Mouse (Mus musculus) intestine, embryonic 15.5 days (tissue): ENCODE data around the gene Zscan29. TPM values are rescaled to one million over a fixed set of nuclear protein-coding genes. Genes with fewer than 3 reads are reported as not detected.
"Not testable (repeated sequence)": the region's sequence is repeated elsewhere in the genome, so short reads cannot be mapped to it uniquely, and the experiment has no call there.

ENCODE experiments used
- ATAC-seq: fragments of 200-750 bp; cut with Nextera tagmentation; 2 replicates; pipeline ENCODE4 v1.8.0; 2017; ENCODE audit warnings: moderate TSS enrichment, moderate library complexity
- H3K27ac ChIP-seq: fragments of 300-500 bp; sonication (generic); 2 replicates; pipeline ENCODE4 v1.5.1; 2015; ENCODE audit warnings: mild to moderate bottlenecking, inconsistent platforms
- H3K27me3 ChIP-seq: fragments of 300-500 bp; sonication (generic); replicated peaks from 2 replicates; pipeline ENCODE4 v1.6.1; 2015; ENCODE audit warnings: inconsistent platforms
- H3K36me3 ChIP-seq: fragments of 300-500 bp; sonication (generic); 2 replicates; pipeline ENCODE4 v1.6.1; 2015; ENCODE audit warnings: inconsistent platforms
- H3K4me1 ChIP-seq: fragments of 300-500 bp; sonication (generic); replicated peaks from 2 replicates; pipeline ENCODE4 v1.6.1; 2015; ENCODE audit warnings: inconsistent platforms
- H3K4me2 ChIP-seq: fragments of 300-500 bp; sonication (generic); replicated peaks from 2 replicates; pipeline ENCODE4 v1.6.1; 2015; ENCODE audit warnings: mild to moderate bottlenecking, inconsistent platforms
- H3K4me3 ChIP-seq: fragments of 300-500 bp; sonication (generic); replicated peaks from 2 replicates; pipeline ENCODE4 v1.5.1; 2015; ENCODE audit warnings: inconsistent platforms
- H3K9ac ChIP-seq: fragments of 300-500 bp; sonication (generic); 2 replicates; pipeline ENCODE4 v1.6.1; 2015; ENCODE audit warnings: inconsistent platforms
- H3K9me3 ChIP-seq: fragments of 300-500 bp; sonication (generic); 2 replicates; pipeline ENCODE4 v1.6.1; 2016; ENCODE audit warnings: inconsistent platforms
- WGBS: fragments of 180-500 bp; shearing (Covaris S2); methylation state at CpG from one replicate; pipeline ENCODE4 v1.1.7; 2015; 5-methylcytosine and 5-hydroxymethylcytosine counted together
- polyA plus RNA-seq: library from polyadenylated mRNA; unstranded; fragments of >200 nt; fragmentation: Nextera tagmentation; extraction: Ambion mirVana; gene quantifications from 2 replicates; pipeline ENCODE4 v1.2.1, GENCODE M21; 2015

The Zscan29 gene
- polyA plus RNA-seq, 1 experiment from 2014 or later: 8.6 TPM

GRCm38 (mm10) chr2:121127536-121127935 lies 43.4 kb downstream of the Zscan29 start:
- Histone ChIP-seq H3K9me3 (no peaks in the 10 kb centered on the region), H3K27ac (no peak overlapping the region), H3K9ac (no peak overlapping the region), H3K4me1 (no peaks in the 10 kb centered on the region), H3K4me3 (no peak overlapping the region), H3K4me2 (no peak overlapping the region), H3K36me3 (no peaks in the 10 kb centered on the region), H3K27me3 (no peaks in the 10 kb centered on the region)
- 60% methylated on average over 1 of the region's 1 CpGs for WGBS
- no peak for ATAC-seq

- not testable (repeated sequence) for H3K4me2 ChIP-seq, H3K36me3 ChIP-seq, H3K27me3 ChIP-seq, H3K9me3 ChIP-seq, ATAC-seq, H3K4me3 ChIP-seq, H3K9ac ChIP-seq, H3K4me1 ChIP-seq, H3K27ac ChIP-seq
- WGBS: 91% methylated on average over 5 of the region's 5 CpGs
These were observed 44.6 kb downstream of the Zscan29 start for GRCm38 (mm10) chr2:121126302-121126701.

GRCm38 (mm10) chr2:121119260-121119659 lies 51.7 kb downstream of the Zscan29 start:
- H3K27ac ChIP-seq: no peak overlapping the region
- H3K4me1 ChIP-seq: no peaks in the 10 kb centered on the region
- no peak overlapping the region for H3K9ac ChIP-seq
- no peak overlapping the region for H3K4me2 ChIP-seq
- H3K27me3 ChIP-seq: no peaks in the 10 kb centered on the region
- no peaks in the 10 kb centered on the region for H3K9me3 ChIP-seq
- H3K36me3 ChIP-seq: no peaks in the 10 kb centered on the region
- no peak for ATAC-seq
- H3K4me3 ChIP-seq: no peak overlapping the region
- WGBS: 82% methylated on average over 3 of the region's 3 CpGs

- no peaks in the 10 kb centered on the region for H3K9me3 ChIP-seq
- no peak overlapping the region for H3K4me2 ChIP-seq
- 88% methylated on average over 2 of the region's 2 CpGs for WGBS
- no peak overlapping the region for H3K9ac ChIP-seq
- no peaks in the 10 kb centered on the region for H3K36me3 ChIP-seq
- H3K4me3 ChIP-seq: no peak overlapping the region
- no peaks in the 10 kb centered on the region for H3K27me3 ChIP-seq
- no peak overlapping the region for H3K27ac ChIP-seq
- ATAC-seq: no peak
- no peaks in the 10 kb centered on the region for H3K4me1 ChIP-seq
These were observed 55.5 kb downstream of the Zscan29 start for GRCm38 (mm10) chr2:121115418-121115817.

GRCm38 (mm10) chr2:121109695-121110094 lies 61.2 kb downstream of the Zscan29 start, which contains the start of gene Tgm7:
Gene Tgm7, minus strand, starts transcription at chr2:121109795.
- no peak within 1 kb of the TSS for H3K4me3 ChIP-seq
- no peak within 1 kb of the TSS for H3K27ac ChIP-seq
- no peak within 1 kb of the TSS for H3K9ac ChIP-seq
- 82% methylated on average over 4 of the region's 4 CpGs for WGBS
- no peaks in the 10 kb centered on the region for H3K36me3 ChIP-seq
- no peaks in the 10 kb centered on the region for H3K9me3 ChIP-seq
- no peak within 1 kb of the TSS for H3K4me2 ChIP-seq
- H3K4me1 ChIP-seq: no peaks in the 10 kb centered on the region
- no peaks in the 10 kb centered on the region for H3K27me3 ChIP-seq
- ATAC-seq: no peak

Other genes with a start within 250 kb of the Zscan29 start
- gene Ubr1, start 200.4 kb downstream of the Zscan29 start, polyA plus RNA-seq: 16.8 and 18.3 TPM in 2 replicates
- gene Tmem62, start 194.1 kb downstream of the Zscan29 start, polyA plus RNA-seq: 5.1 and 5.5 TPM in 2 replicates
- gene Ccndbp1, start 162.7 kb downstream of the Zscan29 start, polyA plus RNA-seq: 32.6 and 32.8 TPM in 2 replicates
- 2.5 and 2.6 TPM in 2 replicates for gene Epb42, start 134.1 kb downstream of the Zscan29 start, polyA plus RNA-seq
- 0.08 TPM in 1 of 2 replicates, not detected in the other for gene Tgm5, start 85.3 kb downstream of the Zscan29 start, polyA plus RNA-seq
- 0.20 and 0.23 TPM in 2 replicates for gene Tgm7, start 61.3 kb downstream of the Zscan29 start, polyA plus RNA-seq
- gene Adal, start 30.7 kb downstream of the Zscan29 start, polyA plus RNA-seq: 17.7 and 18.2 TPM in 2 replicates
- 19.4 and 20.0 TPM in 2 replicates for gene Lcmt2, start 30.5 kb downstream of the Zscan29 start, polyA plus RNA-seq
- 38.2 and 44.2 TPM in 2 replicates for gene Tubgcp4, start 471 bp downstream of the Zscan29 start, polyA plus RNA-seq
- gene Trp53bp1, start 100.3 kb upstream of the Zscan29 start, polyA plus RNA-seq: 40.1 and 43.4 TPM in 2 replicates
- gene Map1a, start 118.5 kb upstream of the Zscan29 start, polyA plus RNA-seq: 2.7 and 4.2 TPM in 2 replicates
- 15.4 and 16.3 TPM in 2 replicates for gene Ppip5k1, start 184.3 kb upstream of the Zscan29 start, polyA plus RNA-seq
- gene Ckmt1, start 186.6 kb upstream of the Zscan29 start, polyA plus RNA-seq: 417 and 490 TPM in 2 replicates
- not detected in 2 replicates for gene Strc, start 216.0 kb upstream of the Zscan29 start, polyA plus RNA-seq
- gene Pdia3, start 242.7 kb upstream of the Zscan29 start, polyA plus RNA-seq: 834 and 874 TPM in 2 replicates
- 1.1 and 2.0 TPM in 2 replicates for gene Catsper2, start 242.7 kb upstream of the Zscan29 start, polyA plus RNA-seq